Mouse (Mus musculus): ENCODE results near the gene Lrwd1. TPM values are rescaled to one million over a fixed set of nuclear protein-coding genes. Genes with fewer than 3 reads are reported as not detected.

The Lrwd1 gene
- total and polyA plus RNA-seq, 3 experiments, result 98.2 to 133 TPM; not detected in 1

DNA sequence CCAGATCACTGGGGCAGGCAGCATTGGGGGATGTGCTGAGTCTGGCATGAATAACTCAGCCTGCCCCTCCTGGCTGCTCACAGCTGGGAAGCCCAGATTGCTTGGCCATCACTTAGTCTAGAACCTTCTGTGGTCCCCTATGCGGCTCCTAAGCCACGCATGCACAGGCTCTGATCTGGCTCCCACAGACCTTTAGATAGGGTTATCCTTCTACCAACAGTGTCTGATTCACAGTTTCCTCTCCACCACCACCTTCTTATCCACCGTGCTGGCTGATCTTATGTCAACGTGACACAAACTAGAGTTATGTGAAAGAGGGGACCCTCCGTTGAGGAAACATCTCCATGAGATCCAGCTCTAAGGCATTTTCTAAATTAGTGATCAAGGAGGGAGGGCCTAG is 60.8 kb downstream of the Lrwd1 start:
- Histone ChIP-seq H3K4me3 (ENCODE audit: control insufficient read depth in 1 of 2, insufficient read depth in 1 of 2, low read depth in 2 of 2, low read length in 2 of 2) (no peak overlapping the region), H3K79me2 (ENCODE audit: control insufficient read depth, insufficient read depth, low read length, poor library complexity) (no peaks in the 10 kb centered on the region), H3K4me1 (ENCODE audit: control insufficient read depth in 1 of 2, insufficient read depth in 2 of 2, low read length in 2 of 2) (peaks cover 5 to 15% of the 10 kb centered on the region in 2 experiments), H3K36me3 (ENCODE audit: control insufficient read depth in 1 of 2, insufficient read depth in 2 of 2, low read length in 2 of 2) (peaks cover 0 to 6% of the 10 kb centered on the region in 2 experiments; a peak in 2 of 4 replicates), H3K9ac (ENCODE audit: control insufficient read depth, low read depth, low read length, poor library complexity, severe bottlenecking) (no peak overlapping the region), H3K9me3 (replicated peaks; ENCODE audit: insufficient read depth, low read length) (no peaks in the 10 kb centered on the region), H3K27ac (ENCODE audit: control insufficient read depth, low read depth, low read length) (no peak overlapping the region), H3K27me3 (ENCODE audit: control insufficient read depth in 1 of 2, insufficient read depth in 2 of 2, low read length in 2 of 2) (no peaks in the 10 kb centered on the region)
- TF ChIP-seq RCOR1 (IDR thresholded peaks at IDR 0.05; ENCODE audit: low read depth, low read length), result no peak
- no peak for TF ChIP-seq KAT2A (conservative IDR thresholded peaks at IDR 0.05; ENCODE audit: low read depth, low read length)
- TF ChIP-seq CHD2 (IDR thresholded peaks at IDR 0.05; ENCODE audit: low read length), result no peak
- TF ChIP-seq ZNF384 (IDR thresholded peaks at IDR 0.05; ENCODE audit: low read depth, low read length), result no peak
- TF ChIP-seq TCF12 (IDR thresholded peaks at IDR 0.05; ENCODE audit: low read depth, low read length), result 0 out of 2 replicates have a peak, but pooled peaks have one; percentile 32
- TF ChIP-seq MYC (IDR thresholded peaks at IDR 0.05; ENCODE audit: low read depth, low read length), result no peak
- TF ChIP-seq ELF1 (IDR thresholded peaks at IDR 0.05; ENCODE audit: low read depth, low read length), result no peak
- no peak for TF ChIP-seq TBP (IDR thresholded peaks at IDR 0.05; ENCODE audit: low read depth, low read length)
- TF ChIP-seq E2F4 (IDR thresholded peaks at IDR 0.05; ENCODE audit: borderline replicate concordance, low read depth, low read length), result no peak
- TF ChIP-seq CHD1 (IDR thresholded peaks at IDR 0.05; ENCODE audit: low read depth, low read length), result no peak
- TF ChIP-seq ZKSCAN1 (IDR thresholded peaks at IDR 0.05; ENCODE audit: low read depth, low read length), result no peak
- no peak for TF ChIP-seq BHLHE40 (IDR thresholded peaks at IDR 0.05; ENCODE audit: borderline replicate concordance, low read depth, low read length)
- TF ChIP-seq MXI1 (IDR thresholded peaks at IDR 0.05; ENCODE audit: low read depth, low read length), result no peak
- TF ChIP-seq ZC3H11A (IDR thresholded peaks at IDR 0.05; ENCODE audit: low read depth, low read length), result no peak
- peak; percentile 42; the same call in 1 of the 2 replicates for TF ChIP-seq TAL1 (IDR thresholded peaks at IDR 0.05; ENCODE audit: low read length)
- no peak for TF ChIP-seq HCFC1 (IDR thresholded peaks at IDR 0.05; ENCODE audit: low read depth, low read length)
- no peak for TF ChIP-seq RAD21 (IDR thresholded peaks at IDR 0.05; ENCODE audit: low read depth, low read length)
- TF ChIP-seq ETS1 (IDR thresholded peaks at IDR 0.05; ENCODE audit: low read depth, low read length), result no peak
- TF ChIP-seq MAX (IDR thresholded peaks at IDR 0.05; ENCODE audit: low read length), result no peak
- TF ChIP-seq EP300 (IDR thresholded peaks at IDR 0.05; ENCODE audit: low read depth in 1 of 2, low read length in 2 of 2), result peak; percentile 6 to 61; a peak in 3 of 4 replicates
- no peak for TF ChIP-seq POLR2AphosphoS2 (IDR thresholded peaks at IDR 0.05; ENCODE audit: low read length)
- TF ChIP-seq USF1 (IDR thresholded peaks at IDR 0.05; ENCODE audit: low read depth, low read length), result no peak
- TF ChIP-seq CTCF (IDR thresholded peaks at IDR 0.05 in 2 of 3, conservative IDR thresholded peaks at IDR 0.05 in 1 of 3; ENCODE audit: control insufficient read depth in 1 of 3, insufficient read depth in 1 of 3, low read depth in 2 of 3, low read length in 3 of 3, poor library complexity in 1 of 3, severe bottlenecking in 1 of 3), result no peak
- TF ChIP-seq MAZ (IDR thresholded peaks at IDR 0.05; ENCODE audit: low read depth, low read length), result no peak
- TF ChIP-seq NELFE (IDR thresholded peaks at IDR 0.05; ENCODE audit: low read depth, low read length), result no peak
- no peak for TF ChIP-seq UBTF (IDR thresholded peaks at IDR 0.05; ENCODE audit: borderline replicate concordance, insufficient read depth, low read depth, low read length)
- no peak for TF ChIP-seq POLR2A (IDR thresholded peaks at IDR 0.05; ENCODE audit: control insufficient read depth in 1 of 2, insufficient read depth in 1 of 2, low read depth in 1 of 2, low read length in 2 of 2, poor library complexity in 1 of 2)
- TF ChIP-seq USF2 (IDR thresholded peaks at IDR 0.05; ENCODE audit: borderline replicate concordance in 1 of 2, insufficient read depth in 1 of 2, low read depth in 1 of 2, low read length in 2 of 2), result no peak
- TF ChIP-seq MEF2A (IDR thresholded peaks at IDR 0.05; ENCODE audit: extremely low read depth, insufficient replicate concordance, low read depth, low read length, poor library complexity, severe bottlenecking), result no peak
- TF ChIP-seq ZMIZ1 (IDR thresholded peaks at IDR 0.05; ENCODE audit: low read depth, low read length), result no peak
- TF ChIP-seq GABPA (IDR thresholded peaks at IDR 0.05; ENCODE audit: low read depth, low read length), result no peak
- no peak for TF ChIP-seq MAFK (IDR thresholded peaks at IDR 0.05; ENCODE audit: borderline replicate concordance, low read depth, low read length)
- TF ChIP-seq SIN3A (IDR thresholded peaks at IDR 0.05; ENCODE audit: low read length), result no peak
- TF ChIP-seq GATA1 (IDR thresholded peaks at IDR 0.05; ENCODE audit: low read depth, low read length), result peak; percentile 61; the same call in 1 of the 2 replicates
- no peak for TF ChIP-seq NRF1 (IDR thresholded peaks at IDR 0.05; ENCODE audit: insufficient read depth, low read depth, low read length, poor library complexity, severe bottlenecking)
- DNase-seq (ENCODE audit: low read depth, low spot score), result peak; percentile 61
